Mouse (Mus musculus): ENCODE measurements around the gene Fxyd5.

Gene Fxyd5

GRCm38 (mm10) chr7:31059919-31060620 is 17.8 kb upstream of the Fxyd5 start:
- no peak for DNase-seq

DNA sequence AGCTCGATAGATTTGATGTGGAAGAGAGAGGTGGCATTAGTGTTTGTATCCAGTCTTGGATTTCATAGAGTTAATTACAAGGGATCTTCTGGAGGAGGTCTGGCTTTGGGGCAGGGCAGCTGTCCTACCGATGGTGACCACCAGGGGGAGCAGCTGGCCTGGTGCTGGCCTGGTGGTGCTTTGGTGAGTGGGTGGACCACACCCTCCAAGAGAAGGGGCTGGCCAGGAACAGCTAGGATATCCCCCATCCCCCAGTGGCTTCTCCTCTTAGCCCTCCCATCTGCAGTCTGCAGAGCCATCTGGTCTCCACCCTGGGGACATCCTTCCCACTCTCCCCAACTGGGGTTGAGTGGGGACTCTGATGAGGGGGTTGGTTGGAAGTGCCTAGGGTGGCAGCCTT is 16.8 kb upstream of the Fxyd5 start, which contains the start of gene Lgi4:
Gene Lgi4, plus strand, starts transcription at position 235 of the 400 bp plus-strand sequence.
- DNase-seq = peak; percentile 91

GRCm38 (mm10) chr7:31058211-31058610 is 15.9 kb upstream of the Fxyd5 start:
- DNase-seq = no peak

DNA sequence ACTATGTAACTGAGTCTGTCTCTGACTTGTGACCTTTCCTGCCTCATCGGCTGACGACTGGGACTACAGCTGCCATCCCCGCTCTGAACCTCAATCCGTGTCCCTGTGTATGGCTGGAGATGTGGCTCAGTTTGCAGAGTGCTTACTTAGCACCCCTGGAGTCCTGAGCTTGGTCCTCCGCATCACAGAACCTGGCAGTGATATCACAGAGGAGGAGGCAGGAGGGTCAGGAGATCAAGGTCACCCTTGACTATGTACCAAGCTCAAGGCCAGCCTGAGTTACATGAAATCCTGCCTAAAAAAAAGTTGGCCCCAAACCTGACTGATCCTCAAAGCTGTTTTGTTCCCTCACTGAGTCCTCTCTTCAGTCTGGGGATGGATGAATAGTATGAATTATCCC is 15.4 kb upstream of the Fxyd5 start:
- DNase-seq = no peak

DNA sequence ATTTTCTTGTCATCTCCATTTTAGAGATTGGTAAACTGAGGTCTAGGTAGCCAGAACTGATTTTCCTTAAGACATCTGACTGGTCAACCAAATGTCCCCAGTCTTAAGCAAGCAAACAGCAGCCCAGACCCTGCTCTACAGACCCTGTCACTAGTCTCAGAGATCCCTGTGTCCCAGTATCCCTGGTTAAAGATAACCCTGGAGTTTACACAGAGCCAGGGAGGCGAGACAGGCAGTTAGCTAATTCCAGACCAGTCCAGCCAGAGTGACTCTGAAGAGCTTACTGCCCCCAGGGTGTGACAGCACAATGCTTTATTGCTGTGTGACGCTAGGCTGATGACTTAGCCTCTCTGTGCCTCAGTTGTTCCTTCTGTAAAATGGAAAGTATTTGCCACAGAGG is 14.8 kb upstream of the Fxyd5 start, which contains the start of gene Fxyd1:
Gene Fxyd1, minus strand, starts transcription at position 129 of the 400 bp plus-strand sequence.
- no peak for DNase-seq

GRCm38 (mm10) chr7:31056448-31056847 is 14.2 kb upstream of the Fxyd5 start:
- no peak for DNase-seq

GRCm38 (mm10) chr7:31055883-31056282 is 13.6 kb upstream of the Fxyd5 start:
- peak; percentile 40 for DNase-seq

DNA sequence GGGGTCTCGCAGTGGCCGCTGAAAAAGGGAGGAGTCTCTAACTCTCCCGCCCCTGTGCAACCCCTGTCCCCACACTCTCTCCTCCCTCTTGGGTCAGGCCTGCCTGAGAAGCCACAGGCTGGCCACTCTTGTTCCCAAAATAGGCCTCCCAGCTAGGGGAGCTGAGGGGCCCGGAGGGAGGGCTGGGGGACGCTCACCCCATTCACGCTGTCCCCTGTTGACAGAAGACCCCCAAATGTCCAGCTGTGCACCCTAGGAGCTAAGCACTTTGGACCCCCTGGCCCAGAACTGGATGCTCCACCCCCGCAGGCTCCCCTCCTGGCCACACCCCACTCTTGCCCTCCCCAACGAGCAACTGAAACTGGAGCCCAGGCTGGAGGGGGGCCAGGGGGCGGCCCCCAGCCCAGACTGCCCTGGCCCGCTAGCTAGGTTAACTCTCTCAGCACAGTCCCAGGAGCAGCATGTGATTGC is 13.1 kb upstream of the Fxyd5 start:
- peak; percentile 89 for DNase-seq

GRCm38 (mm10) chr7:31054661-31055320 is 12.5 kb upstream of the Fxyd5 start:
- DNase-seq = no peak

DNA sequence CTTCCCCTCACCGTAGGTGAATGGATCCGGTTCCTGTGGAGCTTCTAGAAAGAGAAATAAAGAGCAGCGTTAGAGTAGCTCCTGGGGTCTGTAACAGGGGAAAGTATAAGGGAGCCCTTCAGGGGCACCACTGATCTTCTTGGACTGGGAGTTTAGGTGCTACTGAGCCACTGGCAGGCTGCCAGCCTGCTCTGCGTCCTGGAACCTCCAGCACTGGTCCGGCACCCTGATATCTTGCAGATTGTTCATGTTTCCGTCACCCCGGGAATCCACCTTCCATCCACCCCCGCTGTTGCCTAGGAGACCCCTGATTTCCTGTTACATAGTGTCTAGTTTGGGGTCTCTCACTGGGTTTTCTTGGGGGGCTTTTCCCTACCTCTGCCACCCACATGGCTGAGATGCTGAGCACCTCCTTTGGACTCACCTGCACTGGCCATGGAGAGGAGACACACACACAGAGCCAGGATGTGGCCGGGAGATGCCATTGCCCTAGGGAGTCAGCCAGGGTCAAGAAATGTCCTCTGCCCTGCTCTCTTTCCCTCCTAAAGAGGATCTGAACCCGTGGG is 11.7 kb upstream of the Fxyd5 start:
- no peak for DNase-seq

DNA sequence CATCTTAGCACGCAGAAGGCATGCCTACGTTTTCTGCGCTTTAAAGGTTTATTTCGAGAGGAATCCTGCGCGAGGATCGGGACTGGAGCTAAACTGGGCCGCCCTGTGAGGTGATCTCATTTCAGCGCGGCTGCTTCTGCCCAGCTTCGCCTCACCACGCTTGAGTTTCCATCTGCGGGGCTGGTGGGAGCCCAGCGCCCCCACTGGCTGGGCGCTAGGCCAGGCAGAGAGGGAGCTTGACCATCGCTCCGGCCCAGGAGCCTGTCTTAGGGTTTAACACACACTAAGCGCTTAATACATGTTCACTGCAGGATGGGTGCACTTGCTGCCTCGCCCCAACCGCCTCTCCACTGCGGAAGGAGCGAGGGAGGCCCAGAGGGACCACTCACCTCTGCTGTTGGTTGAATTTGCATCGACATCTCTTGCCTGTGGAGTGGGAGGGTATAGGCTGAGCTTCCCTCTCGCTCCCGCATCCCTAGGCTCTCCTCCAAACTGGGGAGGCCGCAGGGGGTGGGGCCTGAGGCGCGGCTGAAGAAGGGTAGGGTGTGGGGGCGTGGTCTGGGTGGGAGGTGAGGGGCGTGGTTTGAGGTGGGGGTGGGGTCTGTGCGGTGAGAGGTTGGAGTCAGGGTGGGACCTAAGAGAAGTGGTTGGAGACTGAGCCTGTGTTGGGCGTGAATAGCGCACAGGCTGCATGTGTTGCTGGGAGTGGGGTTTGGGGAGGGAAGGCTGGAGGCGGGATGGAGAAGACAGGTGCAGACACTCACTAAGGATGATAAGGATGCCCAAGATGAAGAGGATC is 10.6 kb upstream of the Fxyd5 start:
- peak; percentile 60 for DNase-seq

DNA sequence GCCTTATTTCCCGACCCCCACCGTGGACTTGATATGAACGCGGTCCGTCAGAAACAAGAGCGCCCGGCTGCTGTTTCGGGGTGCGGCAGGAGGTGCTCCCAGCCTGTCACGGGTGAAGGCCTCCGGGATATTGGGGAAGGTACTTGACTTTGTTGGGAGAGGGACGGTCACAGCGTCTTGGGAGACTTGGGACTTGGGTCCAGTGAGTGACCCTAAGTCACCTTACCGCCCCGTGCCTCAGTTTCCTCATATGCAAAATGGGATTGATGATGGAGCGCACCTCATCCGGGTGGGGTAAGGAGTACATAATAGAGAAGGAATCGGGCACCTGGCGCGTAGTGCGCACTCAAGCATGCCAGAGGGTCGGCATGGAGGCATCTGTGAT is 10.0 kb upstream of the Fxyd5 start:
- no peak for DNase-seq

- DNase-seq = peak; percentile 35
These were observed 9.2 kb upstream of the Fxyd5 start, which contains the start of gene Fxyd7 for GRCm38 (mm10) chr7:31051321-31052021. Gene Fxyd7, minus strand, starts transcription at chr7:31051467.

DNA sequence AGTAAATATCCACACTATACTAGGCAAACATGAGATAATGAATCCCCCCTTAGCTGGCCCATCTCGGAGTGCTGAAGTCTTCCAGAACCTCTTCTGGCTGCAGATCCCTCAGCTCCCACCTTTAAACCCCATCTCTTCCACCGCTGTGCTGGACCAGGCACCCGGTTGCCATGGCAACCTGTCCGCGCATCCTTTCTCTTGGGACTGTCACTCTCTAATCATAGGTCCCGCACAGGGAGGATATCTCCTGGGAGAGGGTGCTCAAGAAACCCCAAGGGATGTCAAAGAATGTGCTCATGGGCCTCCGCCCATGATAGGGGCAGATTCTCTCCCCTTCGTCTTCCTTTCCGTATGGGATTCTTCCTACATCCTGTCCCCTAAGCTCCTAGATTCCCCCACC is 8.6 kb upstream of the Fxyd5 start:
- no peak for DNase-seq

GRCm38 (mm10) chr7:31050487-31050886 is 8.2 kb upstream of the Fxyd5 start:
- DNase-seq = no peak

DNA sequence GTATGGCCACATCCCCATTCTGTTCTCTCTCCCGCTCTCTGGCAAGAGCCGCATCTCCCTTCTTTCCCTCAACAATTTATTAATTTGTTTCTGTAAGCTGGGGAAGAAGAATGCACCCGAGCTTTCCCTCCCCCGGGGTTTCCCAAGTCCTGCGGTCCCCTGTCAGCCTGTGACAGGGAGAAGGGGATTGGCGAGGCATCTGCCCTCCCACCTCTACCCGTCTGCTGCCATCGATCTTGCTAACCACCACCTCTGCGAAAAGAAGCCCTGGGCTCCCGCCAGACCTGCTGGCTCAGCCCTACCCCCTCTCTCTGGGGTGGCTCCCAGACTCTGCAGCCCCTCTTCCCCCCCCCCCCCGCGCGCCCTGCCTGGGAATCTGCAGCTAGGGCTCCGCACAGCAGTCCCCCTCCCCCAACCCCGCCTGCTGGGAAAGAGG is 7.6 kb upstream of the Fxyd5 start:
- DNase-seq = no peak

DNA sequence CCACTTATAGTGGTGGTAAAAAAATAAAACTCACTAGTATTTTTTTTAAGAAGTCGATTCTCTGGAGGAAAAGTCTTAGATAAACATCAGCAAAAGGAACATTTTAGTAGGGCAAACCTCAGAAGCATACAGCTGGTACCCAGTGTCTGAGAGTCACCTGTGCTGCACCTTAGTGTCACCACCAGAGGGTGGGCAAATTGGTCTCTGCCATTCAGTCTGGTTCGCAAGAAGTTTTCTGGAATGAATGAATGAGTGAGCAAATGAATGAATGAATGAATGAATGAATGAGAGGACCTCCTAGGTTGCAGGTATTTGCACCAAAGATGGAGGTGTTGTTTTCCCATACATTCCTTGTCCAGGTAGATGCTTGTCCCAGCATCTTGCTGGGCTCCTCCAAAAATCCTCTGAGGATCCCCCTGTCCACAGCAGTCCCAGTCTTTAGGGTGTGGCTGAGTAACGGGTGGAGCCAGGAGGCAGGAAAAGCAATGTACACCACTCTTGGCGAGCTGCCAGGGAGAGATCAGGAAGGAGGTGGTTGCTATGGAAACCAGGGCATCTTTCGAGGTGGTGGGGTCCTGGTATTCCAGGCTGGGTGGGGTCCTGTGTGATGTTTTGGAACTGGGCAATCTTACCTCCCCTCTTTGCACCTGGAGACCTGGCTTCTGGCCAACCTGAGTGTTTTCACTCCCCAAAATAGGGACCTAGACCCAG is 7.0 kb upstream of the Fxyd5 start:
- peak; percentile 55 for DNase-seq

GRCm38 (mm10) chr7:31041662-31042315 is 492 bp downstream of the Fxyd5 start:
- DNase-seq = peak; percentile 73

DNA sequence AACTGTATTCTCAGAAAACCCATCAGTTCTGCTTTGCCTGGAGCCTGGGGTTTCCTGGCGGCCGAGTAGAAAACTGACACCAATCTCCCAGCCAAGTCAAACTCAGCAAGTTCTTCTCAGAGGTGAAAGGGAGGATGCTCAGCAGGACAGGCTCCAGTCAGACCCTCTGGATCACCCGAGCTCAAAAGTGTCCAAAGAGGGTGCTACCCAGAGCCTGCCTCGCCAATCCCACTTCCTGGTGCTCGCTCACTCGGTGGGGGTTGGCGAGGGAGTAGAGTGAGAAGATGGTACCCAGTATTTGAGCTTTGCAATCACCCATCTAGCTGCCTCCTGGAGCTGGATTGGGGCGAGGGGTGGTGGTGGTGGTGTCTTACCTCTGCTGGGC is 1.3 kb downstream of the Fxyd5 start:
- DNase-seq = no peak

DNA sequence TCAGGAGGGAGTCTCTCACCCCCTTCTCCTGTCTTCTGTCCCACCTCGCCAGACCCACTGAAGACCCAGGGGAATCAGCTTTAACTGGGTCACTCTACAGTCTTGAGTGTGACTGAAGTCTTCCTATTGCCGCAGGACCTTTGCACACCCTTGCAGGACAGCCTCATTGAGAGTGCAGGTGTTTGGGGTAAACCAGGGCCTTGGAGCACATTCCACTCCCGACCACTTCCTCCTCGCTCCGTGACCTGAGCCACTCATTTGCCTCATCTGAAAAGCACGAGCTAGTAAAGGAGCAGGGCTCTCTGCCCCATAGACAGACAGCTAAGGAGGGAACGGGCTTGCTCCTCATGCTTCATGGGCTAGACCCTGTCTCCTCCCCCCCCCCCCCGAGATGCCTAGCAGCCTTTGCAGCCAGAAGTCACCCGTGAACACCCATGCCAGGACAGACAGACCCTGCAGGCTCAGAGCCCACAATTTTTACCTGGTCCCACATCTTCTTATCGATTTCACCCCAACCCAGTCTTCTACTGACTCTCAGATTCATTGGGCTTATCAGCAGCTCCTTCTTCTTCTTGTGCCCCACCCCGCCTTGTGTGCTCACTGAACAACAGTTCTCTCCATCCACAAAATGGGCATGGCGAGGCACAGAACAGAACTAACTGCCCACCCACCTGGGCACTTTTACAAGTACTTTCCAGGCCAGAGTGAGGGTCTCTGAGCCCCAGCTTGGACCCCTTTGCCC is 1.8 kb downstream of the Fxyd5 start:
- DNase-seq = no peak

All from kidney, postnatal 10 days (tissue).